Mouse (Mus musculus): Measurements from ENCODE around the gene Chd1l.

DNA sequence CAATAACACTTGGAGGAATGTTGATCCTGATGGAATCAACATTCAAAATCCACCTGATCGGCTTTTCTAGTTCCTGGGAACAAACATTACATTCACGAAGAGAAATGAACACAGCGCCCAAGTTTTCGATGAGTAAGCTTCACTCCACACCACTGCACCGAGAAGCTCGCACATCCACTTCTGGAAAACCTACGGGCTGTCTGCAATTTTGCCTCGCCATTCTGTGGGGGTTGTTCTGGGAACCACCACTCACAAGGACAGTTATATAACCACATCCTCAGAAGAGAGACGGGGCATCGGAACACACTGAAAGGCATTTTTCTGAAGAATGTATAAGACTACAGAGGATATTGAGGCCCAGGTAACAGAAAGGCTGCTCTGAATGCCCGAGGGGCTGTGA is 90.1 kb downstream of the Chd1l start:
- TF ChIP-seq POLR2A (IDR thresholded peaks at IDR 0.05; ENCODE audit: control insufficient read depth, low read depth, low read length) (no peak), CTCF (IDR thresholded peaks at IDR 0.05; ENCODE audit: control insufficient read depth, insufficient read depth, insufficient replicate concordance, low read depth, low read length) (no peak)

Measured in testis, adult 2 months (tissue).